Mouse (Mus musculus): ENCODE data around the gene Tubal3.

Tubal3 gene

DNA sequence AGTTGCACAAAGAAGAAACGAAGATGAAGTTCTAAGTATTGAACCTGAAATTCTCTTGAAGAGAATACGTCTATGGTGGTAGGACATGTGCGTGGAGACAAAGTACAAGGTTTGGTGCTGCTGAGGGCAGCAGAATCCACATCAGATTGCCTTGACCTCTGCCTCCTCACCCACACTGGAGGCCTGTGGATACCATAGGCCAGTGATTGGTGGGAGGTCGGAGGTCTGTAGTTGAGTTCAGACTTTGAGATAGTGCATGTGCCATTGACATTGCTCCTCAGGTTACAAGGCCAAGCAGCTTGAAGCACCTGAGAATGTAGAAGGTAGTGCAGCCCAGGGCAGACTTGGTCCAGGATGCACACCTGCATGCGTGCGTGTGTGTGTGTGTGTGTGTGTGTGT, 8.0 kb downstream of the Tubal3 start:
- DNase-seq: no peak

- no peak for DNase-seq
Measured at GRCm38 (mm10) chr13:3944699-3945098, 26.6 kb downstream of the Tubal3 start.

DNA sequence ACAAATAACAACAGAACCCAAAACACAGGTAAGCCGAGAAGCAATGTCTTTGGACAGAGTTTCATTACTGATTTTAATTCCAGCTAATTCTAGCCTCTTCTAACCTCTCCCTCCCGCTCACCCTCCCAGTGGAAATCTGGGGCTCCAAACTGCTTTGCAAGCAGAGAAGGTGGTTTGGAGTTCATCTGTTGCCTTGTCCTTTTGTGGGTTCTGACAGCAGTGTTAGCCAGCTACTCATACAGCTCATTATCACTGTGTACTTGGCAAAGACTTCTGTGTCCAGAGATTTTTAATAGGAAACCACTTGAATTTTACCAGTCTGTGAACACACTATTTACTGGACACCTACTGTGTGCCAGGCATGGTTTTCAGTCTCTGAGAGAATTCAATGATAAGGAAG, 27.2 kb downstream of the Tubal3 start, which contains the start of gene Ucn3:
Ucn3 (minus strand) TSS at position 101 of the 400 bp plus-strand sequence.
- no peak for DNase-seq

DNA sequence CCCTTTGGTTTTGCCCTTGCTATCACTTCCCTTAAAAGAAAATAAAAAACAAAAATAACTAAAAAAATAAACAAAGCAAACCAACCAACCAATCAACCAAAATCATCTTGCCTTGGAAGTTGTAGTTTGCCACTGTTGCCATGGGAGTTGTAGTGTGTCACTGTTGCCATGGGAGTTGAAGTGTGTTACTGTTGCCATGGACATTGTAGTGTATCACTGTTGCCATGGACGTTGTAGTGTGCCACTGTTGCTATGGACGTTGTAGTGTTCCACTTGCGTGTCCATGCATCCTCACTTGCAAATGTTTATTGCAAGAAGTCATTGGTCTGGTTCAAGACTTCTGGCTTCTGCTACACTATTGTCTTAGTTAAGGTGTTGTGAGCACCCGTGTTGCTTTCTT, 29.2 kb downstream of the Tubal3 start:
- no peak for DNase-seq

- no peak for DNase-seq
Measured at GRCm38 (mm10) chr13:3949477-3949876, 31.4 kb downstream of the Tubal3 start.

GRCm38 (mm10) chr13:3951198-3951914, 33.3 kb downstream of the Tubal3 start:
- no peak for DNase-seq

GRCm38 (mm10) chr13:3968849-3969248, 50.8 kb downstream of the Tubal3 start:
- no peak for DNase-seq
